Mouse (Mus musculus) large intestine, adult 2 months (tissue): ENCODE results near the gene Fmn2. TPM values are rescaled to one million over a fixed set of nuclear protein-coding genes. Genes with fewer than 3 reads are reported as not detected.

ENCODE experiments used
- DNase-seq: peaks from one replicate; pipeline ENCODE4 v3.0.0-alpha.2; 2012; ENCODE audit warnings: low read depth, low spot score
- WGBS: fragments of 180-500 bp; shearing (Covaris S2); methylation state at CpG from one replicate; pipeline ENCODE4 v1.1.7; 2018; 5-methylcytosine and 5-hydroxymethylcytosine counted together
- polyA plus RNA-seq: library from polyadenylated mRNA; depleted of rRNA; stranded (reverse); fragments of >200 nt; gene quantifications from 2 replicates; pipeline ENCODE4 v1.2.3, GENCODE M21; 2012

Fmn2 gene
- polyA plus RNA-seq, 1 experiment, result 0.09 TPM

GRCm38 (mm10) chr1:174553272-174554007 lies 51.8 kb downstream of the Fmn2 start:
- peak; percentile 8 for DNase-seq
- 23% methylated on average over 2 of the region's 2 CpGs for WGBS

- DNase-seq, result no peak
- 72% methylated on average over 3 of the region's 3 CpGs for WGBS
These were observed 53.8 kb downstream of the Fmn2 start for GRCm38 (mm10) chr1:174555412-174555811.

DNA sequence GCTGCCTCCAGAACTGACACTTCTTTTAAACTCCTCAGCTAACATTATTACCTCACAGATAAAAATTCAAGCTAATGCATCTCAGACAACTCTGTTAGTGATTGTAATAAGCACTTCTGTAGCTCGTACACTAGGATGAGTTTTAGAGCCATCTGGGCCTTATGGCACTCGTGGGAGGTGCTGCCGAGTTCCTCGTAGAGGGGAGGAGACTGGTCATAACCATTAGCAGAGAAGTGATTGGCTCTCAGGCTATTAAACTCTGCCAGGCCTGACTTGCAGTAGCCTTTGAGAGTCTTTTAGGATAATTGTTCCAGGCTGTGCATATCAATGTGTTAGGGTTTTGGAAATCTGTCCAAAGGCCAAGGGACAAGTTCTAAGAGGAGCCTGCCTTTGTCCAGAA lies 55.6 kb downstream of the Fmn2 start:
- DNase-seq, result no peak
- 60% methylated on average over 4 of the region's 4 CpGs for WGBS

GRCm38 (mm10) chr1:174557841-174558240 lies 56.2 kb downstream of the Fmn2 start:
- whole genome bisulfite sequencing, result 62% methylated on average over 3 of the region's 3 CpGs
- no peak for DNase-seq

- 91% methylated on average over 2 of the region's 2 CpGs for WGBS
- DNase-seq, result no peak
These were observed 56.9 kb downstream of the Fmn2 start for GRCm38 (mm10) chr1:174558488-174558887.

- WGBS, result 85% methylated on average over 6 of the region's 6 CpGs
- DNase-seq, result no peak
These were observed 62.9 kb downstream of the Fmn2 start for GRCm38 (mm10) chr1:174564561-174564960.

- 60% methylated on average over 3 of the region's 3 CpGs for WGBS
- DNase-seq, result no peak
These were observed 67.0 kb downstream of the Fmn2 start for GRCm38 (mm10) chr1:174568609-174569008.

DNA sequence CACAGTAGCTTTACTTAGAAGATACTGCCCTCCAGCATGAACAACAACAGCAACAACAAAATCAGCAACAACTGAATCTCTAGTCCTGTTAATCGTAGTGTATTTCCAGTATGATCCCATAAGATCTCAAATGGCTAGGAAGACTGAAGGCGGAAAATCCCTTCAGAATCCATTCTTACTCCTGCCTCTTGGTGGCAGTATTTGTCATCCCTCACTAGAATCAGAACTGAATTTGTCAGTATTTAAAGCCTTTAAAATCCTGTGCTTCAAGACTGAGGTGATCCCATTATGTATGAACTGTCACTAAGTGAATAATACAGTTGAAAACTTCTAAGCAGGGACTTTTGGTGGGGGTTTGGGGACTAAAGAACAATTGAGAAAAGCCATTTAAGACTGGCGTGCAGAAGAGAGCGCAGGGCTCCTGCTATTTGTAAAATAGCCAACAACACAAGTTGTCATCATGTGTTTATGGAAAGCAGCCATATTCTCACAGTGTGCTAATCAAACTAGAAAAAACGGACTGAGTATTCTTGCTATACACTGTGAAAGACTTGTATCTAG lies 90.9 kb downstream of the Fmn2 start:
- WGBS, result 59% methylated on average over 5 of the region's 5 CpGs
- no peak for DNase-seq

GRCm38 (mm10) chr1:174594989-174595388 lies 93.4 kb downstream of the Fmn2 start:
- peak; percentile 2 for DNase-seq

DNA sequence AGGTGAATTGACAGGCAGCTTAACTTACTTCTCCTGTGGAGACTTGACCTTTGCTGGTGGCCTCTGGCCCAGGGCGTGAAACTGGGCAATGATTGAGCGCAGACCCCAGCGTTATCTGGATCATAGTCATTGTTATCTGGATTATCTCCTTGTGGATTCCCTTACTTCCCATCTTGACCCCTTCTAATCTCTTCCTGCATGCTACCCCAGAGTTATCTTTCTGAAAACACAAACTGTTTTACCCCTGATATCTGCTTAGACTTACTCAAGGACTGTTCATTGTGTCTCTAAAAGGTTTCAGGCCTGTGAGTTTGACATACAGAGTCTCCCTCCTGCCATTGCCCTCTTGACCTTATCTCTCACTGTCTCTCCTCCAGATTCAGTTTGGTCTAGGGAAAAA lies 95.9 kb downstream of the Fmn2 start:
- DNase-seq, result no peak
- WGBS, result 82% methylated on average over 3 of the region's 3 CpGs

More at GRCm38 (mm10) chr1:174594989-174595388, 93.4 kb downstream of the Fmn2 start:
- 7% methylated on average over 4 of the region's 4 CpGs for WGBS

DNA sequence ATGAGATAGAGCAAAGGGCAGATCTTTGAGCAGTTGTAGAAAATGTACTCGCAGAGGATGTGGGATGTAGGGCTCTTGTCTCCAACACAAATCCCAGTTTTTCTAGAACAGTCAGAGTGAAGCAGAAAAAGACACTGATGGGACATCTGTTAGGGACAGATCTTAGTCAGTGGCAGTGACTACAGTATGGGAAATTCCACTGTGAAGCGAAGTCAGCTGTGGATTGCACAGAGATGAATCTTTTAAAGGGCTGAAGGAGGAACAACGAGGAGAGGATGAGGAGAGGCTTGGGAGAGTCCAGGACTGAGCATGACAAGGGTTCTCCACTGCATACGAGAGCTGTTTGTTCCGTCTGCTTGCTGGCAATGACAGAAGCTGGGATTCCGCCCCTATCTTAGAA lies 96.6 kb downstream of the Fmn2 start:
- no peak for DNase-seq
- 85% methylated on average over 6 of the region's 6 CpGs for WGBS

GRCm38 (mm10) chr1:174600041-174600440 lies 98.4 kb downstream of the Fmn2 start:
- DNase-seq, result no peak
- WGBS, result 86% methylated on average over 2 of the region's 2 CpGs

DNA sequence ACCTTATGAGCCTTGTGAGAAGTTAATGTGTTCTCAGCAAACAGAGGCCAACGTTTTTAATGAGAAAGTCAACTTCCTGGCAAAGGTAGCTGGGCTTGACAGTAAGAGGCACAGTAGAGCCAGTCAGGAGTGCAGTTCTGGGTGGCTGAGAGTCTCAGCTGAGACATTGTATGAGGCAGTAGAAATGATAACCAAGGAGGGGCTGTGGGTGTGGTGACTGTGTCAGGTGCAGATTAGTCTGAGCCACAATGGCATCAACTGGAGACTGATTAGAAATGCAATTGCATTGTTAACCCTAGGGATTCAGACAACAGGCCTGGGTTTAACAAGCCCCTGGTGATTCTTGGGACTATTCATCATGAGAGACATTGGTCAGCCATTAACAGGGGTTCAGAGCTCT lies 99.0 kb downstream of the Fmn2 start:
- DNase-seq, result no peak
- 10% methylated on average over 1 of the region's 1 CpGs for WGBS

DNA sequence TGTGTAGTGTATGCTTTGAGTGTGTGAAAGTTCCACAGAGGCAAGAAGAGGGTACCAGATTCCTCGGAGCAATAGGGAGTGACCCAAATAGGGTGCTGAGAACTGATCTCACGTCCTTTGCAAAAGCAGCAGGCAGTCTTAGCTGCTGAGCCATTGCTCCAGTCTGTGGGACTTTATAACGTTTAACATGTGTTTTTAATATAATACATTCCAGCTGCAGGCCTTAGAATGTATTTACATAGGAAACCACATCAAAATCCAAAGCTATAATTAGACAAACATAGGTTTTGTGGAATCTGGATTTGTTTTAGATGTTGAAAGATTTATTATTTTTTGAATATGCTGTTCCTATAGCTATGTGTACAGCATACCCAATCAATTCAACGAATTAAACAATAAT lies 115.7 kb downstream of the Fmn2 start:
- WGBS, result 36% methylated on average over 4 of the region's 4 CpGs
- DNase-seq, result no peak

DNA sequence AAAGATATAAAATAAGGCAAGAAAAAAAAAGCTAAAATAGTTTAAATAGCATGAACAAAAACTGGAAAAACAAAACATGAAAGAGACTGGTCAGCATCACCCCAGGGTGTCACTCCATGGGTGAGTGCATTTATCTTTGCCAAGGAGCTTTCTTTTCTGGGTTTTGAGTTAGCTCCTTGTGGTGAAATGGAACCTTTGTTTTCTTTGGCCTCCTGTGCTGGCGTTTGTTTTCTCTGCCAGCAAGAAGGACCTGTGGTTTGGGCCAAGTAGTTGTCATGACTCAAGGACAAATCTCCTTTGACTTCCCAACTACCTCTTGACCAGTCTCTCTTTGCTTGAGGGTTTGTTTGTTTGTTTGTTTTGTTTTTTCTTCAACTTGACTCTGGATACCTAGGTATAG lies 119.9 kb downstream of the Fmn2 start:
- no peak for DNase-seq
- WGBS, result 22% methylated on average over 1 of the region's 1 CpGs

- no peak for DNase-seq
- 36% methylated on average over 3 of the region's 3 CpGs for WGBS
These were observed 121.4 kb downstream of the Fmn2 start for GRCm38 (mm10) chr1:174623054-174623453.

- no peak for DNase-seq
- WGBS, result 71% methylated on average over 1 of the region's 1 CpGs
These were observed 128.4 kb downstream of the Fmn2 start for GRCm38 (mm10) chr1:174630074-174630473.

GRCm38 (mm10) chr1:174636291-174636690 lies 134.7 kb downstream of the Fmn2 start:
- no peak for DNase-seq
- 91% methylated on average over 4 of the region's 4 CpGs for WGBS

GRCm38 (mm10) chr1:174637564-174638085 lies 136.0 kb downstream of the Fmn2 start:
- no peak for DNase-seq
- 84% methylated on average over 6 of the region's 6 CpGs for WGBS

- no peak for DNase-seq
- 80% methylated on average over 1 of the region's 1 CpGs for WGBS
These were observed 139.3 kb downstream of the Fmn2 start for GRCm38 (mm10) chr1:174640901-174641300.

GRCm38 (mm10) chr1:174643431-174644010 lies 141.9 kb downstream of the Fmn2 start:
- WGBS, result 85% methylated on average over 5 of the region's 5 CpGs
- DNase-seq, result no peak
